Mouse (Mus musculus): ENCODE measurements at regions not wholly inside any gene's neighbourhood (a gene's known extent, or its start where the extent isn't known, plus 50 kb on each side); places are given as distances from the start of the nearest gene placed in this dataset.
A peak's percentile ranks its signal among the peaks of the same experiment; 100 is the strongest.

- DNase-seq (ENCODE audit: low read depth, low spot score), result no peak
Observed at GRCm38 (mm10) chr8:35934115-35934607, 168.6 kb downstream of the Gm19410 start.

DNA sequence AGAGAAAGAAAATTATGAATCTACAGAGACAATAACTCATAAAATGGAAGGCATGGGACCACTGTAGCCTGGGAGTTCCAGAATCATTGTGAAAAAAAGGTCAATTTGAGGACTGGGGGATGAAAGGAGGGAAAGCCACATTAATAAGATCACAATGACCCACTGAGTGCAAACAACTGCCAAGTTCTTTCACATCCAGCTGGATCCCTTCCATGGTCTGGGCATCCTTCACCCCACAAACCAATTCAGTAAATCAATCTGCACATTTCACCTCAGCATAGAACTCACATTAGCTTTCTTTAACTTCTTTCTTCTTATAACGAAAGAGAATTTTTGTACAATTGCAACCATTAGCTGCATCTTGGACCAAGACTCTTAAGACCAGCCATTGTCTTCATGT, 169.4 kb downstream of the Gm19410 start:
- no peak for DNase-seq (ENCODE audit: low read depth, low spot score)

- DNase-seq (ENCODE audit: low read depth, low spot score), result no peak
Observed at GRCm38 (mm10) chr8:35939199-35939598, 173.6 kb downstream of the Gm19410 start.

GRCm38 (mm10) chr8:35942515-35942914, 176.9 kb downstream of the Gm19410 start:
- DNase-seq (ENCODE audit: low read depth, low spot score), result no peak

DNA sequence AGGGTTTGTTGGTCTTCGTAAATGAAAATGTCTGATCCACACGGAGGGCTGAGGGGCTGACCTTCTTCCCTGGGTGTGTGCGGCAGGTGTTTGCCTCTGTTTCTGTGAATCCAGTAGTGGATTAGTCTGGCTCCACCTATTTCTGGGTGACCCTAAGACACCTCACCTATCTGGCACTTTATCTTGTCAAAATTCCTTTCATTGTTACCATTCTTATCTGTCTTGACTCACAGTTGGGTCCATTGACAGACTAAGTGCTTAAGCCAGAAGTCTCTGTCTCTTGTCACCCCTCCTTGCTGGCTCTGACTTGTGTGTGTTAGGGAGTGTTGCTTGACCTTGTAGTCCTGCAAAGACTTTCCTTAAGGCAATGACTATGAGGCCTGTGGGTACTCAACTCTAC, 178.1 kb downstream of the Gm19410 start:
- no peak for DNase-seq (ENCODE audit: low read depth, low spot score)

GRCm38 (mm10) chr8:35944461-35944860, 178.9 kb downstream of the Gm19410 start:
- DNase-seq (ENCODE audit: low read depth, low spot score), result no peak

- peak; percentile 8 for DNase-seq (ENCODE audit: low read depth, low spot score)
Observed at GRCm38 (mm10) chr8:35946539-35946940, 180.9 kb downstream of the Gm19410 start.

GRCm38 (mm10) chr8:35948146-35948545, 182.6 kb downstream of the Gm19410 start:
- no peak for DNase-seq (ENCODE audit: low read depth, low spot score)

DNA sequence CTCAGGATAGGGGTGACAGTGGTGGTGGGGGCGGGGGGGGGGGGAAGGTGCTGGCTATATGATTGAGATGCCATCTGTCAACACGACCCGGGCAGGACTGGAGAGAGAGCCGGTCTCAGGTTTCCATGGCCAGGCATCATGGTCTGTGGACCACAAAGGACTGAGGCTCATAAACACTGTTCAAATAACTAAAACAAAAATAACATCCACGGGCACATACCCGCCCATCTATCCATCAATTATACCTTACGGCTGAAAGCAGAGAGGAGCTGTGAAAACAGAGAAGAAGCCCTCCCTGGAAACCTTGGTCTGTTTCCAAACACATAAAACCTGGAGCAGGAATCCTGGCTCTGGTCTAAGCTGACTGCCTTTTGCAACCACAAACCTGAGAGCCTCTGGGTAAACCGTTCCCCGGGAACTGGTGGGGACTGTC, 183.2 kb downstream of the Gm19410 start:
- DNase-seq (ENCODE audit: low read depth, low spot score), result no peak

DNA sequence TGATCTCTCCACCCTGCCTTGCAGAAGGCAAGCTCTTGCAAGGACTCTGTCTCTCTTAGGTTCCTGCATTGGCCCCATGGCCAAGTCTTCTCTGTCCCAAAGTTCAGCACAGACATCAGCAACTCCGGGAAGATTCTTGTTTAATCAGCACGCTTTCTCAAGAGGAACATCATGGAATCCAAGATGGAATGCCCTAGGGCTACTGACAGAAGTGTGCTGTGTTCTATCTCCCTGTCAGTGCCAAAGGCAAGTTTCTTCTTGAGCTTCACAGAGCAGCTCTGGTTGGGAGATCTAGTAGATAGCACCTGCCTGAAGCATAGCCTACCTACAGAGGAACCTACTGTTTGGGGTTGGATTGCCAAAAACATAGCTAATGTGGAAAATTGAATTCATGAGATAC, 189.9 kb downstream of the Gm19410 start:
- no peak for DNase-seq (ENCODE audit: low read depth, low spot score)

GRCm38 (mm10) chr8:35956319-35956718, 190.7 kb downstream of the Gm19410 start:
- no peak for DNase-seq (ENCODE audit: low read depth, low spot score)

DNA sequence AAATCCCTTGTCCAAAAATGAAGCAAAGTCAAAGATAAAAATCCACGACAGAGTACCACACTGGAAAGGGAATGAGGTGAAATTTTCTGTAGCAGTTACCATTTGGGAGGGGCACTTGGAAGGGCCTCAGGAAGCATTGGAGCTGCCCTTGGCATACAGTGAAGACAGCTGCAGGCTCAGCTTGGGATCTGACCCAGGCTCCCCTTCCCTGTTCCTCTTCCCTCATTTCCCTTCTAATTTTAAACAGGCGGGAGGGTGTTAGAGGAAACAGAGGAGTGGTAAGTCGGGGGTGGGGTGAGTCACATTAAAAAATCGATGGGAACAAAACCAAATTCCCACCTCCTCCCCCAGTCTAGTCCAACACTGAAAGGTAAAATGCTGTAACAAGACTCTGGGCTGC, 193.6 kb downstream of the Gm19410 start:
- DNase-seq (ENCODE audit: low read depth, low spot score), result no peak

DNA sequence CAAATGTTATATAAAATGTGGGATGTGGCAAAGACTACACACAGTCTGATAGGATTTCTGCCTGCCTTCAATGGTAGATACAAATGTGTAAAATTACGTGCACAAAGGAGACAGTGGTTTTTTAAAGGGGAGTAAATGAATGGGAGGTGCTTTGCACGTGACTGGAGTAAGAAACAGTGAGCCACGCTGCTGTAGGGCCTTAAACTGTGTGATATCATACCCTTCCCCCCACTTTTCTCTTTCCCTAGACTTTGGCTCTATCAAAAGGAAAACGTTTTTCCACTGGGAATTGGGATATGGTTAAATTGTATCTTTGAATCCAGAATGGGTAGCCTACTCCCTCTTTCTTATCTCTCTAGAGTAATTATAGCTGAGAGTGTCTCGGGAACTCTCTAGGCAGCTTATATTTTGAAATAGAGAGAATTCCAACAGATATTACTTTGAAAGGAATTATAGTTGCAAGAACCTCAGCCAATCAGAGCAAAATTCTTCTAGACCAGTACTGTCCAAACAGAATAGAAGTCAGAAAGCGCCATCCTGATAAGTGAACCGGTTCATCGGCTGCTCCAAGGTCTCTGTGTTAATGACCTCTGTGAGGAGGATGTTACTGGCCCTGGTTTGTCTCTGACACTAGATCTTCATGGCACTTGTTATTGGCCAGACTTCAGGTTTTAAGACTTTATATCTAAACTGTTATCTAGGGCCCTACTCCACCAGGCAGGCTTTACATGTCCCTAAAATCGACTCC, 195.5 kb downstream of the Gm19410 start:
- no peak for DNase-seq (ENCODE audit: low read depth, low spot score)

DNA sequence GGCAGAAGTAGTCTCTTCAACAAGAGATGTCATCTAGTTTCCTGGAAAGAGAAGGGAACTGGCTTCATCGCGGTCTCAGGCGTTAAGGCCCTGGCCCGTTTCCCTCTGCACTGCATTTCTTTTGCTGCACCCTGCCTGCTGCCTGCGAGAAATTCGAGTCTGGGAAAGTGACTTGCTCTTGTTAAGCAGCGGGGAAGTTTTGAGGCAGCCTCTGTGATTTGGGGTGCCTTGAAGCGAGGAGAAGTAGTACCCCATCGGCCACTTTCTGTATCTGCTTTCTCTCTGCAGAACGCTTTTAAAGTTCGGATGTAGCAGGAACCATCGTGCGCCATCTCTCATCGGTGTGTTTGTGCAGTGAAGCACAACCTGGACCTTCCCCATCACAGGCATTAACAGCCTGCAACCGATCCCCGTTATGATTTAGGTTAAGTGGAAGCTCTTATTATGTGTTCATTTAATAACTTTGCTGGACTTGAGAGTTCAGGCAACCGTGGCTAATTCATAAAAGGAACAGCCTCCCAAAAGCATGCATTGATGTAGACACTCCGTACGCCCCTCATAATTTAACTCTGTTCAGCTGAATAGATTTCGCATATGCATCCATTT, 196.1 kb downstream of the Gm19410 start:
- DNase-seq (ENCODE audit: low read depth, low spot score), result no peak

- DNase-seq (ENCODE audit: low read depth, low spot score), result no peak
Observed at GRCm38 (mm10) chr8:35964932-35965331, 199.3 kb downstream of the Gm19410 start.

DNA sequence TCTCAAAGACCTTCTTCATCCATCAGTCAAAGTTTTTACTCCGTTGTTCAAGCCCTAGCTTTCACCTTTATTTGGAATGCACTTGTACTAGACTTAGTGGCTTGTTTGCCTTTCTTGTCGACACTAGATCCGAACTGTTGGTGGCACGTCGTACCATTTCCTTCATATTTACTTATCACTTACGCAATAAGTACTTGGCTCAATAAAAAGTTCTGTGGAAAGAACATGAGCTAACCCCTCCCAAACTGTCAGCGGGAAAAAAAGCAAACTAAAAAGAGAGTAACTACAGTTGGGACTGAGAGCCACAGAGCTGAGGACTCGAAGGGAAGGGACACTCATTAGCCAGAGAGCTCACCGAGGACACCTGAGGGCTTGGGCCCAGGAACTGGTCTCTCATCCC, 202.8 kb downstream of the Gm19410 start:
- DNase-seq (ENCODE audit: low read depth, low spot score), result no peak

- no peak for DNase-seq (ENCODE audit: low read depth, low spot score)
Observed at GRCm38 (mm10) chr8:35971082-35971481, 205.5 kb downstream of the Gm19410 start.

GRCm38 (mm10) chr8:35974323-35975029, 208.9 kb downstream of the Gm19410 start:
- DNase-seq (ENCODE audit: low read depth, low spot score), result no peak

- no peak for DNase-seq (ENCODE audit: low read depth, low spot score)
Observed at GRCm38 (mm10) chr8:35979638-35980255, 214.2 kb downstream of the Gm19410 start.

DNA sequence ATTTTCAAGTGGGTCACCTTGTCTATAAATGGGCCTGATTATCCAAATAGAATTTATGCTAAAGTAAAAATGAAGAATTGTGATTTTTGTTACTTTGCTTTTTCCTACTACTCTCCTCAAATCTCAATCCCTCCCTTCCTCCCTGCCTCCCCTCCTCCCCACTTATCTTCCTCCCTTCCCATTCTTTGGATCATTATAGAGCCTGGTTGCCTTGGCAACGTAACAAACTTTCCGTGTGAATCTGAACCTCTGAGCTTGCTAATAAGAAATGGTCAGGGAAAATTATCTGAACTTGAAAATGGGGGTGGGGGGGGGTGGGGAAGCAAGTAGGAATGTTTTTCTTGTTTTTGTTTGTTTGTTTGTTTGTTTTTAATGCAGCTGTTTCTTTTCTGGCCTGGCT, 217.5 kb downstream of the Gm19410 start:
- no peak for DNase-seq (ENCODE audit: low read depth, low spot score)

- DNase-seq (ENCODE audit: low read depth, low spot score), result no peak
Observed at GRCm38 (mm10) chr8:35985152-35985689, 219.6 kb downstream of the Gm19410 start.

DNA sequence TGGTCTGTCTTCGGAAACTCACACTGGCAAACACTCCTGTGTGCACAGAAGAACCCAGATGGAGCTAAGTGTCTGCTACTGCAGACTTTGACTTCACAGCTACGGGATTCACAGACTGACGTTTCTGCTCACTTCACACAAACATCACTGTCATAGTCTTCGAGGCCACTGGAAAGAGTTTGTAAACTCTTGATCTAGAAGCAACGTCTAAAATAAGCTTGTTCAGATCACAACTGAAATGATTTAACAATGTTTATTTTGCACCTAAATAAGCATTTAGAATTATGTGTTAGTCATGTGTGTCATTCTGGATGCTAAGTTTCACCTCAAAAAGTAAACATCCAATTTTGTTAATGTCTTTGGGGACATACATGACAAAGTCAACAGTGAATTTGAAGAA, 221.7 kb downstream of the Gm19410 start:
- no peak for DNase-seq (ENCODE audit: low read depth, low spot score)
